Mouse (Mus musculus) E14TG2a.4 (cell line): ENCODE data around the gene Eaf2.

Experiments used
- CTCF ChIP-seq: conservative IDR thresholded peaks from 2 replicates; pipeline ENCODE4 v1.5.1; 2014; ENCODE audit warnings: low read length
- POU5F1 ChIP-seq: IDR thresholded peaks from 2 replicates; pipeline ENCODE4 v1.6.1; 2014; ENCODE audit warnings: low read length, borderline replicate concordance

DNA sequence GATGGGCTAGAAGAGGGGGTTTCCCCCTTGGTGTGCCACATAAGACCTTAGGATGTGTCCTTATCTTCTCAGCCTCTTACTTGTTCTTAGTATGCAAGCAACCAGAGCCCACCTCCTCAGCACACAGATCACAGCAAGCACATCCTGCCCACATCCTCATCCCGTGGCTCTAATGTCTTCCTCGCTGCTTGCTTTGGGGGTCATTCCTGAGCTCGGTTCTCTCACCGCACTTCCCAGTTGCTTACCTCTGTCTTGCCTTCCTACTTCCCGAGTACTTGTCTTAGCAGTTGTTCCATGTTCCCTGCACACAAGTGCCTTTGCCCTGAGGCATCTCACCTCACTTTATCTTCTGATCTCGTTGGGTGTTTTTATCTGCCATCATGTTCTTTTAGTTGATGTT is 47.2 kb upstream of the Eaf2 start:
- TF ChIP-seq CTCF (no peak), POU5F1 (no peak)
